Comparison of ENCODE assay signal across 21 mouse cellular contexts in the genomic region with DNA sequence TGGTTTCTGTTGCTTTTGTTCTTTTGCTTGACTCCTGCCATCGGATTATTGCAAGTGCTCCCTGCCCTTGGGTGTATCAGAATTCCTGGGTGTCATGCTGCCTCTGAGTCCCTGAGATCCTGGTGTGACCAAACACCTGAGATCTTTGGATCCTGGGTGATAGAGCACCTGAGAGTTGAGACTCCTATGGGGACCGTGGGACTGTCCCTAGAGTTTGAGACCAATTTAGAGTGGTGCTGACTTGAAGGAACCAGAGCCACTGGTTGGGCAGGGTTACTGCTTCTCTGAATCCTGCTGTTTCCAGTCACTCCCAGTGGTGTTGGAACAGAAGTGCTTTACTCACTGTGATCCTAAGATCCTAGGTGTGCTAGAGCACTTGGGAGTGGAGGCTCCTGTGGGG.
"Had no signal": no experiment of that assay in that cellular context is flagged by ENCODE, and none has a peak within 500 bp of the region (broad histone marks: within the 10 kb centered on the region; RNA-seq: fewer than 3 reads in every experiment).

No protein-coding gene starts in this region.

- H3K4me2 ChIP-seq: heart, embryonic 11.5 days; hindbrain, embryonic 12.5 days; hindbrain, embryonic 15.5 days; limb, embryonic 13.5 days; limb, embryonic 15.5 days; liver, embryonic 12.5 days had no signal

- H3K27ac ChIP-seq: gastrocnemius, adult 2 months; heart, adult 2 months; hindbrain, embryonic 10.5 days; hindbrain, embryonic 12.5 days; hindbrain, embryonic 15.5 days; hindbrain, postnatal 0 days; limb, embryonic 13.5 days; limb, embryonic 15.5 days; liver, embryonic 12.5 days had no signal

- H3K36me3 ChIP-seq: hindbrain, embryonic 10.5 days; hindbrain, embryonic 12.5 days; hindbrain, embryonic 15.5 days; limb, embryonic 13.5 days; limb, embryonic 15.5 days; liver, embryonic 12.5 days had no signal

- H3K9me3 ChIP-seq: hindbrain, embryonic 15.5 days; limb, embryonic 15.5 days; liver, embryonic 12.5 days had no signal

- H3K4me3 ChIP-seq: gastrocnemius, adult 2 months; heart, adult 2 months; hindbrain, embryonic 10.5 days; hindbrain, embryonic 12.5 days; hindbrain, embryonic 15.5 days; limb, embryonic 13.5 days; limb, embryonic 15.5 days; liver, embryonic 12.5 days had no signal

- H3K9ac ChIP-seq: hindbrain, embryonic 12.5 days; hindbrain, embryonic 15.5 days; limb, embryonic 13.5 days; limb, embryonic 15.5 days; liver, embryonic 12.5 days had no signal

- ATAC-seq: forebrain, embryonic 16.5 days; hindbrain, postnatal 0 days; intestine, embryonic 16.5 days; liver, embryonic 12.5 days had no signal

- DNase-seq: gastrocnemius, adult 2 months; gastrocnemius, postnatal 10 days; gastrocnemius, postnatal 25 days; heart, adult 2 months; heart, postnatal 10 days; heart, postnatal 4 days; kidney, adult 2 months; kidney, postnatal 14 days; layer of hippocampus, adult 9-11 months; layer of hippocampus, postnatal 36 days; left cerebral cortex, postnatal 4 days had no signal

- H3K4me1 ChIP-seq: hindbrain, embryonic 10.5 days; hindbrain, embryonic 12.5 days; hindbrain, embryonic 15.5 days; limb, embryonic 13.5 days; limb, embryonic 15.5 days; liver, embryonic 12.5 days had no signal

- H3K27me3 ChIP-seq: hindbrain, embryonic 12.5 days; hindbrain, embryonic 15.5 days; limb, embryonic 13.5 days; limb, embryonic 15.5 days; liver, embryonic 12.5 days had no signal
